Mouse (Mus musculus): ENCODE measurements around the gene Zbbx. TPM values are rescaled to one million over a fixed set of nuclear protein-coding genes. Genes with fewer than 3 reads are reported as not detected.

The Zbbx gene
- polyA plus RNA-seq, 1 experiment from 2014 or later = 0.12 TPM

- Histone ChIP-seq H3K9ac (ENCODE audit: low read depth, low read length) (no peak overlapping the region), H3K4me1 (replicated peaks; ENCODE audit: control insufficient read depth, insufficient read depth, low read length) (no peaks in the 10 kb centered on the region), H3K27ac (ENCODE audit: low read depth, low read length) (no peak overlapping the region), H3K36me3 (ENCODE audit: control insufficient read depth, insufficient read depth) (no peaks in the 10 kb centered on the region), H3K9me3 (ENCODE audit: control insufficient read depth) (no peaks in the 10 kb centered on the region), H3K4me2 (replicated peaks; ENCODE audit: low read depth) (no peak overlapping the region), H3K27me3 (replicated peaks; ENCODE audit: control insufficient read depth, insufficient read depth, low read length) (no peaks in the 10 kb centered on the region), H3K4me3 (ENCODE audit: low read depth, low read length) (no peak overlapping the region)
- 76% methylated on average over 1 of the region's 1 CpGs for WGBS
- ATAC-seq = no peak
- no peak for TF ChIP-seq CTCF (IDR thresholded peaks at IDR 0.05; ENCODE audit: low read depth)
These were observed 85.9 kb downstream of the Zbbx start for GRCm38 (mm10) chr3:75078906-75079305.

DNA sequence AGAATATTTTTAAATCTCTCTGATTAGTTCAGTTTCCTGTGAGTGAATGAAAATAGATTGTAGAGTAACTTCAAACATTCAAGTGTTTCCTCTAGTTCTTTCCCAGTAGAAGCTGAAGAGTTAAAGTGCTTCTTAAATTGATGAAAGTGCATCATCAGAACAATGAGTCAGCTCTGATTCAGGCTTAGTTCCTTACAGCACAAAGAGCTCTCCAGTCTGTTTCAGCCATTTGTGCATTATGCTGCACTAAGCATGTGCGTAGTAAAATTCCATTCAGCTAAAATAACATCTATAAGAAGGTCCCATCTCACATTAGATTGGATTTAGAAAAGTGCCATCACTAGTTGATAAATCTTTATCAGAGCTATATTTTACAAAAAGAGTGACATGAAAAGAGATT is 155.1 kb downstream of the Zbbx start:
- 81% methylated on average over 1 of the region's 1 CpGs for WGBS

More for the DNA sequence above, 155.1 kb downstream of the Zbbx start:
- no peak for ATAC-seq
- no peak overlapping the region for H3K9ac ChIP-seq (ENCODE audit: low read depth, low read length)
- no peak overlapping the region for H3K4me3 ChIP-seq (ENCODE audit: low read depth, low read length)
- no peaks in the 10 kb centered on the region for H3K27me3 ChIP-seq (replicated peaks; ENCODE audit: control insufficient read depth, insufficient read depth, low read length)
- H3K27ac ChIP-seq (ENCODE audit: low read depth, low read length) = no peak overlapping the region
- no peaks in the 10 kb centered on the region for H3K9me3 ChIP-seq (ENCODE audit: control insufficient read depth)
- no peak for TF ChIP-seq CTCF (IDR thresholded peaks at IDR 0.05; ENCODE audit: low read depth)
- no peaks in the 10 kb centered on the region for H3K4me1 ChIP-seq (replicated peaks; ENCODE audit: control insufficient read depth, insufficient read depth, low read length)
- H3K4me2 ChIP-seq (replicated peaks; ENCODE audit: low read depth) = no peak overlapping the region
- no peaks in the 10 kb centered on the region for H3K36me3 ChIP-seq (ENCODE audit: control insufficient read depth, insufficient read depth)

Other genes starting within 250 kb of the Zbbx start
- gene Serpini2, start 105.0 kb upstream of the Zbbx start, polyA plus RNA-seq (2015; fragmentation: Nextera tagmentation; extraction: Ambion mirVana) = 0.10 and 0.21 TPM in 2 replicates

Measured in intestine, postnatal 0 days (tissue).